Mouse (Mus musculus) midbrain, embryonic 14.5 days (tissue): ENCODE measurements at regions not wholly inside any gene's neighbourhood (a gene's known extent, or its start where the extent isn't known, plus 50 kb on each side); places are given as distances from the start of the nearest gene placed in this dataset.

Source experiments
- ATAC-seq: fragments of 200-750 bp; cut with Nextera tagmentation; 2 replicates; pipeline ENCODE4 v1.8.0; 2017; ENCODE audit warnings: moderate number of reproducible peaks, moderate library complexity; ENCODE audit not compliant: low FRiP score, low TSS enrichment
- DNase-seq: peaks from one replicate; pipeline ENCODE4 v3.0.0-alpha.2; 2015
- H3K27ac ChIP-seq: fragments of 300-500 bp; sonication (generic); replicated peaks from 2 replicates; pipeline ENCODE4 v1.5.1; 2014; ENCODE audit warnings: mild to moderate bottlenecking, low read depth, low read length, moderate library complexity
- H3K27me3 ChIP-seq: fragments of 300-500 bp; sonication (generic); 2 replicates; pipeline ENCODE4 v1.6.1; 2014; ENCODE audit warnings: low read length, control low read depth, mixed read lengths; ENCODE audit not compliant: control insufficient read depth, insufficient read depth
- H3K36me3 ChIP-seq: fragments of 300-500 bp; sonication (generic); 2 replicates; pipeline ENCODE4 v1.6.1; 2014; ENCODE audit warnings: low read length, control low read depth; ENCODE audit not compliant: control insufficient read depth, insufficient read depth
- H3K4me1 ChIP-seq: fragments of 300-500 bp; sonication (generic); 2 replicates; pipeline ENCODE4 v1.6.1; 2014; ENCODE audit warnings: mild to moderate bottlenecking, antibody characterized with exemption, low read length, control low read depth; ENCODE audit not compliant: control insufficient read depth, insufficient read depth
- H3K4me2 ChIP-seq: fragments of 300-500 bp; sonication (generic); 2 replicates; pipeline ENCODE4 v1.6.1; 2014; ENCODE audit warnings: mild to moderate bottlenecking, low read length, moderate library complexity
- H3K4me3 ChIP-seq: fragments of 300-500 bp; sonication (generic); replicated peaks from 2 replicates; pipeline ENCODE4 v1.5.1; 2014; ENCODE audit warnings: low read depth, low read length
- H3K9ac ChIP-seq: fragments of 300-500 bp; sonication (generic); replicated peaks from 2 replicates; pipeline ENCODE4 v1.6.1; 2014; ENCODE audit warnings: mild to moderate bottlenecking, low read length, moderate library complexity
- H3K9me3 ChIP-seq: fragments of 300-500 bp; sonication (generic); 2 replicates; pipeline ENCODE4 v1.6.1; 2016; ENCODE audit warnings: low read length, control low read depth, mixed read lengths; ENCODE audit not compliant: control insufficient read depth
- WGBS: fragments of 180-500 bp; shearing (Covaris S2); extraction: QIAGEN DNeasy Blood & Tissue Kit; methylation state at CpG from one replicate; pipeline ENCODE4 v1.1.7; 2014; 5-methylcytosine and 5-hydroxymethylcytosine counted together

DNA sequence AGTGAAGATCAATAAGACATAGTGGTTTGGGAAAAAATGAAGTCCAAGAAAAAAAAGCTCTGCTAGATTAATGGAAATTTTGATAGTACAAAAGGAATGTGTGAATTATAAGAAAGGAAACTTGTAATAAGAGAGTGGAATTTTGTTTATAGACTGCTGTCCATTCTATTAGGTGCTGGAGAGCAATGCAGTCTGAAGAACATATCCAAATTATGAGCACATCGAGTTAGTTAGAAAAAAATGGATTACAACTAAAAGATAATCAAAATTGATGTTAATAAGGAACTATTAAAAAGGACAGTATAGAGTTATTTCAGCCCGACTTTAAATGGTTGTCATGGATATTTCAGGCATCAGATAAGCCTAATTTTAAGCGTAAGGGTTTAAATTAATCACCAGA lies 98.2 kb upstream of the Nox4 start:
- 77% methylated on average over 3 of the region's 3 CpGs for WGBS
- ATAC-seq (no peak), DNase-seq (no peak)
- Histone ChIP-seq H3K27me3 (no peaks in the 10 kb centered on the region), H3K4me1 (no peaks in the 10 kb centered on the region), H3K9me3 (no peaks in the 10 kb centered on the region), H3K27ac (no peak overlapping the region), H3K4me2 (no peak overlapping the region), H3K4me3 (no peak overlapping the region), H3K36me3 (no peaks in the 10 kb centered on the region), H3K9ac (no peak overlapping the region)

DNA sequence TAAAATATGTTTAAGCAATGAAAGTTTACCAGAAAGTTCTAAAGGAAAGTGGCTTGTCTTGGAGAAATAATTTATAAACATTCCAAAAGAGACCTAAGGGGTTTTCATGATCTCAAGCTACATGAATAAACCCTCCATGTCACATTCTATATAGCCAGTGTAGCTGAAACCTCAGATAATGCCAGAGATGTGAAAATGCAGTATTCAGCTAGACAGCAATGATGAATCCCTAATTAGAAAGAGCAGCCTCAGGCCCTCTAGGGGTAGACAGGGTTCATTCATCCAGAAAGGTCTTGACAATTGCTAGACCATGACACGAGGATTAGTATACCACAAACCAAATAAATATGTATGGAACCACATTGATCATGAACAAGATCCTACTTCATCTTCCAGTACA lies 97.2 kb upstream of the Nox4 start:
- Histone ChIP-seq H3K4me3 (no peak overlapping the region), H3K4me2 (no peak overlapping the region), H3K36me3 (no peaks in the 10 kb centered on the region), H3K27ac (no peak overlapping the region), H3K27me3 (no peaks in the 10 kb centered on the region), H3K4me1 (no peaks in the 10 kb centered on the region), H3K9me3 (no peaks in the 10 kb centered on the region), H3K9ac (no peak overlapping the region)
- WGBS, result 22% methylated on average over 1 of the region's 1 CpGs
- ATAC-seq, result no peak
- DNase-seq, result peak; percentile 4

DNA sequence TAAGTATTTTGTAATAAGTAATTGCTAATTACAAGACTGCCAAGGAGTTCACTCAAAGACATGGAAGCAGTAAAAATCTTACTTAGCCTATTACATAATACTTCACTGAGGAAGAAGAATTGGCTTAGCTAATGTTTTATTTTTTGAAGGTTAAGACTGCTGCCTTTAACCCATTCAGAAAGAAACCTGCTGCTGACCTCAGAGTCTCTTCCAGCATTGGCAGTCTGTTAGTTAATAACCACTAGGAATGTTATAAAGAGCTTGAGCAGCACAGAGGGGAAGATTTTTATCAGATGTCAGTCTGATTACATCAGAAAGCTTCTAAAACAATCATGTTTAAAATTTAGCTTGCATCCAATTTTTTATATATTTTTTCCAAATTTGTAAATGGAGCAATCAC lies 94.9 kb upstream of the Nox4 start:
- Histone ChIP-seq H3K36me3 (no peaks in the 10 kb centered on the region), H3K27ac (no peak overlapping the region), H3K4me1 (no peaks in the 10 kb centered on the region), H3K9ac (no peak overlapping the region), H3K4me2 (no peak overlapping the region), H3K9me3 (no peaks in the 10 kb centered on the region), H3K27me3 (no peaks in the 10 kb centered on the region), H3K4me3 (no peak overlapping the region)
- ATAC-seq (no peak), DNase-seq (no peak)

DNA sequence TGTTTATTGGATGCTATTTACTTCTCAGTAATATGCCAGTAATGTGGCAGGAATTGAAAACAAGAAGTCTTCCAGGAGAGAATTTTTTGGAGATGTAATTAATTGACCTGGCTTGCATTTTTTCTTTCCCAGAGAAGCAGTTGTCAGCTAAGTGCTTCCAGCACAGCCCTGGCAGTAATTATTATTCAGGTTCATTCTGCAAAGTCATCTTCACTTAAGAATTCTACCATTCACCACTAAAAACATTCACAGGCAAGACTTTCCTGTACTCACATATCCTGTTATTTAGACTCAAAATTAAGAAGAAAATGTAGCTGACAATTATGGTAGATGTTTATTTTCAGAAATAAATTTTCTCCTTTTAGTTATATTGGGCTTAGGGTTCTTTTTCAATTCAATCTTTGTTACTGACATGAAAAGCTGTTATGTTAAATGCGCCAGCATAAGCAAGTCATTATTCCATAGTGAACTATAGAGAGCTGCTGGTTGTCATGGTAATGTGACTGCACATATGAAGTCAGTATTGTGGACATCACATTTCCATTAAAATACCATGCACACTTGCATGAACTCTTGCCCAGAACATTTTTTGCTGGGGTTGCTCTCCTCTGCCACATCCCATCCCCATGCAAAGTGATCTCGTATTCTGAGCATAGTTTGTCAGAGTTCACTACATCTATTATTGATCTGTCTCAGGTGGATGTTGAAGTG lies 59.3 kb upstream of the Nox4 start:
- peak overlapping the region; percentile 33; the same call in 1 of the 2 replicates for H3K27ac ChIP-seq
- ATAC-seq, result peak; percentile 75

DNA sequence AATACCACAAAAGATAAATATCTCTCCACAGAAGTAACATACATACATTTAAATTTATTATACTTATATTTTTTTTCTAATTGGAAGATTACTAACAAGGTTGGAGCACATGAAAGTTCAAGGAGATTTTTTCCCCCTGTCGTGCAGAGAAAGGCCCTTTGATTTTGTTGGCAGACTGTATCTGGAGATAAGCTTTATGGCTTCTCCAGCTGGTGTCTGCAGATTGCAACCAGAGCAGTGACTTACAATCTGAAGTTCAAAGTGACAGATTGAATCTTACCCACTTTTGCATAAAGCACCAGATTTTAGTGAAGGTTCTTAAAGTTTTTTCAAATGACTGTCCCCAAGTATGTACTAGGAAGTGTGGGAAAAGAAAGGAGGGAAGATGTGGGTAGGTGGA lies 50.2 kb upstream of the Nox4 start:
- 63% methylated on average over 1 of the region's 1 CpGs for WGBS
- Histone ChIP-seq H3K9me3 (no peaks in the 10 kb centered on the region), H3K27ac (no peak overlapping the region), H3K9ac (no peak overlapping the region), H3K36me3 (no peaks in the 10 kb centered on the region), H3K4me3 (no peak overlapping the region), H3K4me2 (no peak overlapping the region), H3K4me1 (no peaks in the 10 kb centered on the region), H3K27me3 (no peaks in the 10 kb centered on the region)
- no peak for ATAC-seq
- no peak for DNase-seq

More for the DNA sequence above, 59.3 kb upstream of the Nox4 start:
- no peaks in the 10 kb centered on the region for H3K36me3 ChIP-seq
- 11% methylated on average over 2 of the region's 2 CpGs for WGBS
- H3K4me3 ChIP-seq, result no peak overlapping the region
- no peak overlapping the region for H3K9ac ChIP-seq
- H3K4me1 ChIP-seq, result peaks cover 10% of the 10 kb centered on the region; the same call in 1 of the 2 replicates
- H3K9me3 ChIP-seq, result no peaks in the 10 kb centered on the region
- DNase-seq, result peak; percentile 61
- H3K4me2 ChIP-seq, result no peak overlapping the region
- no peaks in the 10 kb centered on the region for H3K27me3 ChIP-seq
